Mouse (Mus musculus) heart, embryonic 14.5 days (tissue): ENCODE results near the gene Lamtor2. TPM values are rescaled to one million over a fixed set of nuclear protein-coding genes. Genes with fewer than 3 reads are reported as not detected.
A peak's percentile ranks its signal among the peaks of the same experiment; 100 is the strongest.
"Not testable (repeated sequence)": the region's sequence is repeated elsewhere in the genome, so short reads cannot be mapped to it uniquely, and the experiment has no call there.

Experiments
- ATAC-seq: fragments of 200-750 bp; cut with Nextera tagmentation; 2 replicates; pipeline ENCODE4 v1.8.0; 2017; ENCODE audit warnings: low read depth, moderate TSS enrichment; ENCODE audit not compliant: insufficient number of reproducible peaks, insufficient read depth, low FRiP score
- H3K27ac ChIP-seq, 2 experiments: fragments of 200-500 bp in 1 of 2; fragments of 300-500 bp in 1 of 2; sonication (generic) in 1 of 2; replicated peaks in 1 of 2; 2 replicates each; pipeline ENCODE4 v1.5.1; 2012 to 2014; ENCODE audit warnings: low read depth in 2 of 2, low read length in 2 of 2, control low read depth in 1 of 2, mild to moderate bottlenecking in 1 of 2, mixed read lengths in 1 of 2; ENCODE audit not compliant: control insufficient read depth in 1 of 2, insufficient read depth in 1 of 2
- H3K27me3 ChIP-seq: fragments of 300-500 bp; sonication (generic); 2 replicates; pipeline ENCODE4 v1.6.1; 2014; ENCODE audit warnings: mild to moderate bottlenecking, low read length, control low read depth; ENCODE audit not compliant: control insufficient read depth, insufficient read depth
- H3K36me3 ChIP-seq: fragments of 300-500 bp; sonication (generic); 2 replicates; pipeline ENCODE4 v1.6.1; 2014; ENCODE audit warnings: mild to moderate bottlenecking, control low read depth, low read length, mixed read lengths; ENCODE audit not compliant: control insufficient read depth, insufficient read depth
- H3K4me1 ChIP-seq, 2 experiments: fragments of 200-500 bp in 1 of 2; fragments of 300-500 bp in 1 of 2; sonication (generic) in 1 of 2; 2 replicates each; pipeline ENCODE4 v1.6.1; 2012 to 2014; ENCODE audit warnings: low read length in 2 of 2, control low read depth in 1 of 2, mixed read lengths in 1 of 2; ENCODE audit not compliant: control insufficient read depth in 2 of 2, insufficient read depth in 2 of 2
- H3K4me2 ChIP-seq: fragments of 300-500 bp; sonication (generic); 2 replicates; pipeline ENCODE4 v1.6.1; 2014; ENCODE audit warnings: mild to moderate bottlenecking, low read length
- H3K4me3 ChIP-seq, 2 experiments: fragments of 200-500 bp in 1 of 2; fragments of 300-500 bp in 1 of 2; sonication (generic) in 1 of 2; 2 replicates each; pipeline ENCODE4 v1.5.1; 2012 to 2014; ENCODE audit warnings: low read length in 2 of 2, mild to moderate bottlenecking in 2 of 2, control low read depth in 1 of 2, low read depth in 1 of 2, moderate library complexity in 1 of 2; ENCODE audit not compliant: control insufficient read depth in 1 of 2, insufficient read depth in 1 of 2
- H3K9ac ChIP-seq: fragments of 300-500 bp; sonication (generic); 2 replicates; pipeline ENCODE4 v1.6.1; 2014; ENCODE audit warnings: mild to moderate bottlenecking, low read length
- H3K9me3 ChIP-seq: fragments of 300-500 bp; sonication (generic); 2 replicates; pipeline ENCODE4 v1.6.1; 2016; ENCODE audit warnings: low read length, control low read depth; ENCODE audit not compliant: control insufficient read depth
- WGBS: fragments of 180-500 bp; shearing (Covaris S2); extraction: QIAGEN DNeasy Blood & Tissue Kit; methylation state at CpG from one replicate; pipeline ENCODE4 v1.1.7; 2014; 5-methylcytosine and 5-hydroxymethylcytosine counted together
- polyA plus RNA-seq: library from polyadenylated mRNA; unstranded; fragments of >200 nt; fragmentation: Nextera tagmentation; extraction: Ambion mirVana; gene quantifications from 2 replicates; pipeline ENCODE4 v1.2.1, GENCODE M21; 2014

The Lamtor2 gene
- 75.6 and 87.5 TPM in 2 replicates for polyA plus RNA-seq

- H3K36me3 ChIP-seq = peaks cover 26% of the 10 kb centered on the region
- peak within 1 kb of the TSS; percentile 96 for H3K9ac ChIP-seq
- peak within 1 kb of the TSS; percentile 95 to 96 for H3K4me3 ChIP-seq
- ATAC-seq = peak; percentile 89
- no peaks in the 10 kb centered on the region for H3K27me3 ChIP-seq
- WGBS = under 1% methylated on average over 48 of the region's 48 CpGs
- peak within 1 kb of the TSS; percentile 99 for H3K27ac ChIP-seq
- peak within 1 kb of the TSS; percentile 86 for H3K4me2 ChIP-seq
- H3K9me3 ChIP-seq = no peaks in the 10 kb centered on the region
- H3K4me1 ChIP-seq = peaks cover 4 to 20% of the 10 kb centered on the region in 2 experiments
Observed at GRCm38 (mm10) chr3:88552676-88553524, at the start of gene Lamtor2. TSS of gene Lamtor2 (minus strand) at chr3:88553074.

GRCm38 (mm10) chr3:88602466-88602865, 49.6 kb upstream of the Lamtor2 start:
- no peaks in the 10 kb centered on the region for H3K36me3 ChIP-seq
- no peak overlapping the region for H3K4me3 ChIP-seq
- no peaks in the 10 kb centered on the region for H3K9me3 ChIP-seq
- H3K4me1 ChIP-seq = peaks cover 5 to 14% of the 10 kb centered on the region in 2 experiments; a peak in 2 of 4 replicates
- 64% methylated on average over 4 of the region's 4 CpGs for WGBS
- H3K27ac ChIP-seq = no peak overlapping the region
- H3K9ac ChIP-seq = no peak overlapping the region
- no peak overlapping the region for H3K4me2 ChIP-seq
- 0 out of 2 replicates have a peak, but pooled peaks cover 5% of the 10 kb centered on the region for H3K27me3 ChIP-seq
- no peak for ATAC-seq

- H3K9ac ChIP-seq, H3K27me3 ChIP-seq, H3K4me2 ChIP-seq, H3K9me3 ChIP-seq, H3K36me3 ChIP-seq, H3K4me3 ChIP-seq, ATAC-seq, H3K27ac ChIP-seq: not testable (repeated sequence)
- 80% methylated on average over 4 of the region's 4 CpGs for WGBS
- H3K4me1 ChIP-seq = peaks cover 9 to 19% of the 10 kb centered on the region in 2 experiments
Observed at GRCm38 (mm10) chr3:88596547-88596946, 43.7 kb upstream of the Lamtor2 start.

- 29% methylated on average over 10 of the region's 10 CpGs for WGBS
Observed at GRCm38 (mm10) chr3:88593893-88594580, 41.2 kb upstream of the Lamtor2 start.

GRCm38 (mm10) chr3:88592942-88593576, 40.2 kb upstream of the Lamtor2 start:
- 65% methylated on average over 10 of the region's 10 CpGs for WGBS
- H3K4me2 ChIP-seq = no peak overlapping the region

More at GRCm38 (mm10) chr3:88593893-88594580, 41.2 kb upstream of the Lamtor2 start:
- no peak overlapping the region for H3K4me3 ChIP-seq
- no peaks in the 10 kb centered on the region for H3K27me3 ChIP-seq
- no peaks in the 10 kb centered on the region for H3K36me3 ChIP-seq
- H3K4me1 ChIP-seq = peaks cover 16 to 30% of the 10 kb centered on the region in 2 experiments
- H3K9ac ChIP-seq = peak overlapping the region; percentile 27; the same call in 1 of the 2 replicates
- no peak overlapping the region for H3K27ac ChIP-seq
- ATAC-seq = no peak
- H3K9me3 ChIP-seq = no peaks in the 10 kb centered on the region
- peak overlapping the region; percentile 19; the same call in 1 of the 2 replicates for H3K4me2 ChIP-seq

GRCm38 (mm10) chr3:88591950-88592731, 39.3 kb upstream of the Lamtor2 start:
- peaks cover 16 to 30% of the 10 kb centered on the region in 2 experiments for H3K4me1 ChIP-seq
- no peaks in the 10 kb centered on the region for H3K27me3 ChIP-seq
- H3K27ac ChIP-seq = no peak overlapping the region
- 32% methylated on average over 9 of the region's 9 CpGs for WGBS
- no peak overlapping the region for H3K4me2 ChIP-seq
- ATAC-seq = no peak
- H3K9me3 ChIP-seq = no peaks in the 10 kb centered on the region
- H3K4me3 ChIP-seq = no peak overlapping the region
- peak overlapping the region; percentile 14; the same call in 1 of the 2 replicates for H3K9ac ChIP-seq
- peaks cover 18% of the 10 kb centered on the region for H3K36me3 ChIP-seq

More at GRCm38 (mm10) chr3:88592942-88593576, 40.2 kb upstream of the Lamtor2 start:
- peaks cover 9% of the 10 kb centered on the region for H3K36me3 ChIP-seq
- H3K4me1 ChIP-seq = peaks cover 16 to 30% of the 10 kb centered on the region in 2 experiments
- no peaks in the 10 kb centered on the region for H3K27me3 ChIP-seq
- no peak overlapping the region for H3K9ac ChIP-seq
- ATAC-seq = no peak
- H3K27ac ChIP-seq = no peak overlapping the region
- no peaks in the 10 kb centered on the region for H3K9me3 ChIP-seq
- no peak overlapping the region for H3K4me3 ChIP-seq
